Mouse (Mus musculus) testis, postnatal 10 days (tissue): ENCODE measurements around the gene Amtn.
"Not testable (repeated sequence)": the region's sequence is repeated elsewhere in the genome, so short reads cannot be mapped to it uniquely, and the experiment has no call there.

ENCODE experiments used
- DNase-seq: peaks from one replicate; pipeline ENCODE4 v3.0.0; 2021; ENCODE audit warnings: low spot score

The Amtn gene

GRCm38 (mm10) chr5:88375808-88376207, at the start of gene Amtn:
Gene Amtn, plus strand, starts transcription at chr5:88376108.
- DNase-seq, result no peak

- not testable (repeated sequence) for DNase-seq
Measured at GRCm38 (mm10) chr5:88348533-88348932, 27.4 kb upstream of the Amtn start.

- no peak for DNase-seq
Measured at GRCm38 (mm10) chr5:88364768-88365167, 11.1 kb upstream of the Amtn start.

GRCm38 (mm10) chr5:88366886-88367285, 9.0 kb upstream of the Amtn start:
- no peak for DNase-seq

GRCm38 (mm10) chr5:88370578-88371232, 5.2 kb upstream of the Amtn start:
- DNase-seq, result no peak

- DNase-seq, result no peak
Measured at GRCm38 (mm10) chr5:88372563-88372962, 3.3 kb upstream of the Amtn start.

- not testable (repeated sequence) for DNase-seq
Measured at GRCm38 (mm10) chr5:88391960-88392359, 16.1 kb downstream of the Amtn start.

- DNase-seq, result no peak
Measured at GRCm38 (mm10) chr5:88398581-88398980, 22.7 kb downstream of the Amtn start.

GRCm38 (mm10) chr5:88399849-88400248, 23.9 kb downstream of the Amtn start:
- peak; percentile 89 for DNase-seq

- no peak for DNase-seq
Measured at GRCm38 (mm10) chr5:88401464-88401863, 25.6 kb downstream of the Amtn start.

GRCm38 (mm10) chr5:88420319-88421065, 44.6 kb downstream of the Amtn start:
- no peak for DNase-seq

- not testable (repeated sequence) for DNase-seq
Measured at GRCm38 (mm10) chr5:88424892-88425291, 49.0 kb downstream of the Amtn start.

GRCm38 (mm10) chr5:88426753-88427152, 50.8 kb downstream of the Amtn start:
- no peak for DNase-seq
